Mouse (Mus musculus): Measurements from ENCODE around the gene Lcmt1.

Lcmt1 gene

GRCm38 (mm10) chr7:123369759-123370481 lies at the start of gene Lcmt1, which contains the start of gene Arhgap17:
Lcmt1 (plus strand) TSS chr7:123369784.
Arhgap17 (minus strand) TSS chr7:123369915.
- DNase-seq (ENCODE audit: low spot score) = peak; percentile 98

- no peak for DNase-seq (ENCODE audit: low spot score)
These were observed 47.0 kb upstream of the Lcmt1 start for GRCm38 (mm10) chr7:123322452-123323121.

GRCm38 (mm10) chr7:123323388-123323787 lies 46.2 kb upstream of the Lcmt1 start:
- no peak for DNase-seq (ENCODE audit: low spot score)

- no peak for DNase-seq (ENCODE audit: low spot score)
These were observed 45.5 kb upstream of the Lcmt1 start for GRCm38 (mm10) chr7:123324105-123324504.

GRCm38 (mm10) chr7:123326062-123326461 lies 43.5 kb upstream of the Lcmt1 start:
- no peak for DNase-seq (ENCODE audit: low spot score)

- no peak for DNase-seq (ENCODE audit: low spot score)
These were observed 42.7 kb upstream of the Lcmt1 start for GRCm38 (mm10) chr7:123326901-123327300.

- no peak for DNase-seq (ENCODE audit: low spot score)
These were observed 41.7 kb upstream of the Lcmt1 start for GRCm38 (mm10) chr7:123327909-123328308.

- DNase-seq (ENCODE audit: low spot score) = no peak
These were observed 39.1 kb upstream of the Lcmt1 start for GRCm38 (mm10) chr7:123330506-123330905.

GRCm38 (mm10) chr7:123336322-123336721 lies 33.3 kb upstream of the Lcmt1 start:
- DNase-seq (ENCODE audit: low spot score) = no peak

GRCm38 (mm10) chr7:123338351-123338750 lies 31.2 kb upstream of the Lcmt1 start:
- no peak for DNase-seq (ENCODE audit: low spot score)

- no peak for DNase-seq (ENCODE audit: low spot score)
These were observed 27.7 kb upstream of the Lcmt1 start for GRCm38 (mm10) chr7:123341896-123342295.

- DNase-seq (ENCODE audit: low spot score) = no peak
These were observed 25.4 kb upstream of the Lcmt1 start for GRCm38 (mm10) chr7:123344079-123344780.

- no peak for DNase-seq (ENCODE audit: low spot score)
These were observed 24.5 kb upstream of the Lcmt1 start for GRCm38 (mm10) chr7:123345041-123345544.

GRCm38 (mm10) chr7:123346631-123347290 lies 22.8 kb upstream of the Lcmt1 start:
- DNase-seq (ENCODE audit: low spot score) = no peak

- no peak for DNase-seq (ENCODE audit: low spot score)
These were observed 19.8 kb upstream of the Lcmt1 start for GRCm38 (mm10) chr7:123349813-123350212.

- no peak for DNase-seq (ENCODE audit: low spot score)
These were observed 19.3 kb upstream of the Lcmt1 start for GRCm38 (mm10) chr7:123350243-123350642.

GRCm38 (mm10) chr7:123353081-123353480 lies 16.5 kb upstream of the Lcmt1 start:
- DNase-seq (ENCODE audit: low spot score) = no peak

GRCm38 (mm10) chr7:123353879-123354278 lies 15.7 kb upstream of the Lcmt1 start:
- no peak for DNase-seq (ENCODE audit: low spot score)

- DNase-seq (ENCODE audit: low spot score) = no peak
These were observed 15.2 kb upstream of the Lcmt1 start for GRCm38 (mm10) chr7:123354392-123354791.

- DNase-seq (ENCODE audit: low spot score) = no peak
These were observed 14.7 kb upstream of the Lcmt1 start for GRCm38 (mm10) chr7:123354851-123355250.

GRCm38 (mm10) chr7:123356158-123356557 lies 13.4 kb upstream of the Lcmt1 start:
- no peak for DNase-seq (ENCODE audit: low spot score)

- no peak for DNase-seq (ENCODE audit: low spot score)
These were observed 10.5 kb upstream of the Lcmt1 start for GRCm38 (mm10) chr7:123359101-123359500.

Data from urinary bladder, postnatal 14 days (tissue).